Mouse (Mus musculus): ENCODE measurements at regions not wholly inside any gene's neighbourhood (a gene's known extent, or its start where the extent isn't known, plus 50 kb on each side); places are given as distances from the start of the nearest gene placed in this dataset.
"Not testable (repeated sequence)": the region's sequence is repeated elsewhere in the genome, so short reads cannot be mapped to it uniquely, and the experiment has no call there.

GRCm38 (mm10) chr16:29920940-29921339 lies 143.2 kb upstream of the Hes1 start:
- no peak overlapping the region for H3K27ac ChIP-seq
- no peak overlapping the region for H3K4me3 ChIP-seq
- H3K9me3 ChIP-seq (replicated peaks), result 0 out of 2 replicates have a peak, but pooled peaks cover 3% of the 10 kb centered on the region
- 0 out of 2 replicates have a peak, but pooled peaks cover 3% of the 10 kb centered on the region for H3K4me1 ChIP-seq (replicated peaks)
- WGBS, result 74% methylated on average over 5 of the region's 5 CpGs
- H3K36me3 ChIP-seq, result no peaks in the 10 kb centered on the region
- no peak overlapping the region for H3K4me2 ChIP-seq
- H3K27me3 ChIP-seq, result no peaks in the 10 kb centered on the region
- no peak overlapping the region for H3K9ac ChIP-seq
- ATAC-seq (replicated peaks; ENCODE audit: insufficient number of reproducible peaks, insufficient read depth, low FRiP score, low read depth), result no peak

- Histone ChIP-seq H3K4me3 (no peak overlapping the region), H3K27me3 (no peaks in the 10 kb centered on the region), H3K36me3 (no peaks in the 10 kb centered on the region), H3K27ac (no peak overlapping the region), H3K4me2 (no peak overlapping the region), H3K9ac (no peak overlapping the region), H3K9me3 (replicated peaks) (0 out of 2 replicates have a peak, but pooled peaks cover 3% of the 10 kb centered on the region), H3K4me1 (replicated peaks) (0 out of 2 replicates have a peak, but pooled peaks cover 3% of the 10 kb centered on the region)
- no peak for ATAC-seq (replicated peaks; ENCODE audit: insufficient number of reproducible peaks, insufficient read depth, low FRiP score, low read depth)
- 46% methylated on average over 3 of the region's 3 CpGs for WGBS
Observed at GRCm38 (mm10) chr16:29921385-29921784, 142.8 kb upstream of the Hes1 start.

- 83% methylated on average over 11 of the region's 11 CpGs for WGBS
- ATAC-seq (replicated peaks; ENCODE audit: insufficient number of reproducible peaks, insufficient read depth, low FRiP score, low read depth); H3K36me3 ChIP-seq; H3K9ac ChIP-seq; H3K9me3 ChIP-seq (replicated peaks); H3K4me3 ChIP-seq; H3K4me1 ChIP-seq (replicated peaks); H3K4me2 ChIP-seq; H3K27me3 ChIP-seq; H3K27ac ChIP-seq: not testable (repeated sequence)
Observed at GRCm38 (mm10) chr16:29927276-29927675, 136.9 kb upstream of the Hes1 start.

GRCm38 (mm10) chr16:29928291-29928690 lies 135.9 kb upstream of the Hes1 start:
- H3K36me3 ChIP-seq, result no peaks in the 10 kb centered on the region
- peaks cover 3% of the 10 kb centered on the region; the same call in 1 of the 2 replicates for H3K9me3 ChIP-seq (replicated peaks)
- WGBS, result 87% methylated on average over 4 of the region's 4 CpGs
- H3K9ac ChIP-seq, result no peak overlapping the region
- H3K27ac ChIP-seq, result no peak overlapping the region
- 0 out of 2 replicates have a peak, but pooled peaks cover 3% of the 10 kb centered on the region for H3K4me1 ChIP-seq (replicated peaks)
- H3K27me3 ChIP-seq, result no peaks in the 10 kb centered on the region
- no peak overlapping the region for H3K4me2 ChIP-seq
- H3K4me3 ChIP-seq, result no peak overlapping the region
- ATAC-seq (replicated peaks; ENCODE audit: insufficient number of reproducible peaks, insufficient read depth, low FRiP score, low read depth), result no peak

GRCm38 (mm10) chr16:29931746-29932351 lies 132.3 kb upstream of the Hes1 start:
- no peak overlapping the region for H3K4me3 ChIP-seq
- no peaks in the 10 kb centered on the region for H3K27me3 ChIP-seq
- no peak overlapping the region for H3K4me2 ChIP-seq
- no peak overlapping the region for H3K9ac ChIP-seq
- no peaks in the 10 kb centered on the region for H3K36me3 ChIP-seq
- H3K4me1 ChIP-seq (replicated peaks), result 0 out of 2 replicates have a peak, but pooled peaks cover 3% of the 10 kb centered on the region
- WGBS, result 55% methylated on average over 10 of the region's 10 CpGs
- no peak for ATAC-seq (replicated peaks; ENCODE audit: insufficient number of reproducible peaks, insufficient read depth, low FRiP score, low read depth)
- no peak overlapping the region for H3K27ac ChIP-seq
- H3K9me3 ChIP-seq (replicated peaks), result no peaks in the 10 kb centered on the region; the same call in 1 of the 2 replicates

GRCm38 (mm10) chr16:29934649-29935048 lies 129.5 kb upstream of the Hes1 start:
- Histone ChIP-seq H3K9ac (no peak overlapping the region), H3K4me2 (no peak overlapping the region), H3K4me3 (no peak overlapping the region), H3K27ac (no peak overlapping the region), H3K9me3 (replicated peaks) (no peaks in the 10 kb centered on the region), H3K36me3 (no peaks in the 10 kb centered on the region), H3K27me3 (no peaks in the 10 kb centered on the region), H3K4me1 (replicated peaks) (peaks cover 5% of the 10 kb centered on the region)
- 54% methylated on average over 1 of the region's 1 CpGs for WGBS
- no peak for ATAC-seq (replicated peaks; ENCODE audit: insufficient number of reproducible peaks, insufficient read depth, low FRiP score, low read depth)

- no peaks in the 10 kb centered on the region for H3K27me3 ChIP-seq
- no peak overlapping the region for H3K9ac ChIP-seq
- no peak overlapping the region for H3K27ac ChIP-seq
- H3K9me3 ChIP-seq (replicated peaks), result no peaks in the 10 kb centered on the region
- no peak overlapping the region for H3K4me3 ChIP-seq
- no peaks in the 10 kb centered on the region for H3K36me3 ChIP-seq
- no peak for ATAC-seq (replicated peaks; ENCODE audit: insufficient number of reproducible peaks, insufficient read depth, low FRiP score, low read depth)
- H3K4me2 ChIP-seq, result no peak overlapping the region
- H3K4me1 ChIP-seq (replicated peaks), result peaks cover 18% of the 10 kb centered on the region
- 94% methylated on average over 9 of the region's 9 CpGs for WGBS
Observed at GRCm38 (mm10) chr16:29938700-29939099, 125.5 kb upstream of the Hes1 start.

- Histone ChIP-seq H3K4me1 (replicated peaks) (peaks cover 25% of the 10 kb centered on the region), H3K36me3 (no peaks in the 10 kb centered on the region), H3K4me3 (no peak overlapping the region), H3K4me2 (no peak overlapping the region), H3K9me3 (replicated peaks) (no peaks in the 10 kb centered on the region), H3K9ac (no peak overlapping the region), H3K27ac (no peak overlapping the region), H3K27me3 (no peaks in the 10 kb centered on the region)
- 85% methylated on average over 8 of the region's 8 CpGs for WGBS
- no peak for ATAC-seq (replicated peaks; ENCODE audit: insufficient number of reproducible peaks, insufficient read depth, low FRiP score, low read depth)
Observed at GRCm38 (mm10) chr16:29939331-29939850, 124.8 kb upstream of the Hes1 start.

GRCm38 (mm10) chr16:29939869-29940707 lies 124.1 kb upstream of the Hes1 start:
- Histone ChIP-seq H3K27ac (no peak overlapping the region), H3K4me3 (no peak overlapping the region), H3K27me3 (no peaks in the 10 kb centered on the region), H3K4me1 (replicated peaks) (peaks cover 32% of the 10 kb centered on the region), H3K9me3 (replicated peaks) (no peaks in the 10 kb centered on the region), H3K9ac (no peak overlapping the region), H3K36me3 (no peaks in the 10 kb centered on the region), H3K4me2 (no peak overlapping the region; the same call in 1 of the 2 replicates)
- 0 out of 2 replicates have a peak, but pooled peaks have one; percentile 11 for ATAC-seq (replicated peaks; ENCODE audit: insufficient number of reproducible peaks, insufficient read depth, low FRiP score, low read depth)
- 45% methylated on average over 12 of the region's 12 CpGs for WGBS

GRCm38 (mm10) chr16:29942111-29942510 lies 122.1 kb upstream of the Hes1 start:
- no peaks in the 10 kb centered on the region for H3K27me3 ChIP-seq
- no peak overlapping the region for H3K9ac ChIP-seq
- H3K36me3 ChIP-seq, result no peaks in the 10 kb centered on the region
- 69% methylated on average over 7 of the region's 7 CpGs for WGBS
- H3K4me3 ChIP-seq, result no peak overlapping the region
- ATAC-seq (replicated peaks; ENCODE audit: insufficient number of reproducible peaks, insufficient read depth, low FRiP score, low read depth), result no peak
- no peaks in the 10 kb centered on the region for H3K9me3 ChIP-seq (replicated peaks)
- H3K27ac ChIP-seq, result no peak overlapping the region
- no peak overlapping the region for H3K4me2 ChIP-seq
- peaks cover 52% of the 10 kb centered on the region for H3K4me1 ChIP-seq (replicated peaks)

GRCm38 (mm10) chr16:29943963-29944860 lies 120.0 kb upstream of the Hes1 start:
- ATAC-seq (replicated peaks; ENCODE audit: insufficient number of reproducible peaks, insufficient read depth, low FRiP score, low read depth), result no peak
- Histone ChIP-seq H3K4me3 (no peak overlapping the region), H3K9ac (no peak overlapping the region), H3K4me2 (no peak overlapping the region), H3K27me3 (no peaks in the 10 kb centered on the region), H3K4me1 (replicated peaks) (peaks cover 54% of the 10 kb centered on the region), H3K27ac (no peak overlapping the region; the same call in 1 of the 2 replicates), H3K36me3 (no peaks in the 10 kb centered on the region), H3K9me3 (replicated peaks) (no peaks in the 10 kb centered on the region)
- 76% methylated on average over 10 of the region's 10 CpGs for WGBS

Measured in heart, embryonic 15.5 days (tissue).